Mouse (Mus musculus) testis, adult 2 months (tissue): Measurements from ENCODE around the gene Xylt1.

Source experiments
- CTCF ChIP-seq: fragments of 200-500 bp; IDR thresholded peaks from 2 replicates; pipeline ENCODE4 v1.5.1; 2012; ENCODE audit warnings: low read depth, mild to moderate bottlenecking, inconsistent platforms, low read length, moderate library complexity; ENCODE audit not compliant: control insufficient read depth, insufficient read depth, insufficient replicate concordance
- POLR2A ChIP-seq: fragments of 200-500 bp; IDR thresholded peaks from 2 replicates; pipeline ENCODE4 v1.6.1; 2012; ENCODE audit warnings: low read depth, mild to moderate bottlenecking, inconsistent platforms, low read length, moderate library complexity; ENCODE audit not compliant: control insufficient read depth

DNA sequence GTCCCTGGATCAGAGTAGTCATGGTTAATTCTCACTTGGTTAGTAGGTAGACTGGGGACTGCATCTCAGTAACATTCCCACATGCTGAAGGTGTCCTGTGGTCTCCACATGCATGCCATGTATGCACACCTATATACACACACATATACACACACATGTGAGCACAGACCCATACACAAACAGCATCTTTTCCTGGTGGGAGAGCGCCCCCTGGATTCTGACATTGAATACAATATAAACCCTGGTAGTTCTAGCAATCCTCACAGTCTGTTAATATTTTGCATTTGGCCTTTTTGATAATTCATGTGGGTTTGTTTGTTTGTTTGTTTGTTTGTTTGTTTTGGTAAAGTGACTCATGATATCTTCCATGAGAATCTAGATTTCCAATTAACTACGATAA is 242.0 kb downstream of the Xylt1 start:
- TF ChIP-seq POLR2A, result no peak
- no peak for TF ChIP-seq CTCF
